Mouse (Mus musculus): ENCODE data around the gene Adgrg5. TPM values are rescaled to one million over a fixed set of nuclear protein-coding genes. Genes with fewer than 3 reads are reported as not detected.
A peak's percentile ranks its signal among the peaks of the same experiment; 100 is the strongest.

Gene Adgrg5
- polyA plus RNA-seq, 1 experiment = not detected

DNA sequence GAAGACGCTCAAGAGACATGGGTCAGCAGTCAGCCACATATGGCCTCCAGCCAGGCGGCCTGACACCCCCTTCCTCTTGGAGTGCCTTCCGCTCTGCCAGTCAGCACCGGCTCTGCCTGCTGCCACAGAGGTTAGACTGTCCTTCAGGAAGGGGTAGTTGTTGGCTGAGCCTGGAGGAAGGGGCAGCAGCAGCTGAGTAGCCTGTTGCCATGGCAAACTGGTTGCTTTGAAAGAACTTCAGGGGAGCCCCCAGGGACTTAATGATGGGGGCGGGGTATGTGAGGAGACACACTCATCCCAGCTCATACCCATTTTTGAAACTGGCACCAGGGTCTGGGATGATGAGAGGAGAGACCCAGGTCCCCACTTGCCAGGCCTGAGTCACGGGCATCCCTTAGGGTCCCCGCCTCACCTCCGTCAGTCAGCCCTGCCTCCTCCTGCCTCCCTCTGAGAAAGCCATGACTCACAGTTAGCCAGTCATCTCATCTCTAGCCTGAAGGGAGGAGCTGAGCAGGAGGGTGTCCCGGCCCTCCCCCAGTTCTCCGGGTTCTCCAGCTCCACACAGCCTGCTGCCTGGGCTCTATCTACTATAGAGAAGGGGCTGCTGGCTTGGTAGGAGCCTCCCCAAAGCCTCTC is 60.5 kb downstream of the Adgrg5 start:
- Histone ChIP-seq H3K27me3 (ENCODE audit: control insufficient read depth) (no peaks in the 10 kb centered on the region), H3K36me3 (ENCODE audit: control insufficient read depth) (peaks cover 35% of the 10 kb centered on the region), H3K9me3 (ENCODE audit: control insufficient read depth, low read length) (no peaks in the 10 kb centered on the region), H3K4me3 (replicated peaks) (peak overlapping the region; percentile 83), H3K4me1 (ENCODE audit: control insufficient read depth) (peaks cover 96% of the 10 kb centered on the region)
- TF ChIP-seq GATA1 (IDR thresholded peaks at IDR 0.05; ENCODE audit: low read length) (no peak), TAL1 (IDR thresholded peaks at IDR 0.05; ENCODE audit: low read length) (no peak)

DNA sequence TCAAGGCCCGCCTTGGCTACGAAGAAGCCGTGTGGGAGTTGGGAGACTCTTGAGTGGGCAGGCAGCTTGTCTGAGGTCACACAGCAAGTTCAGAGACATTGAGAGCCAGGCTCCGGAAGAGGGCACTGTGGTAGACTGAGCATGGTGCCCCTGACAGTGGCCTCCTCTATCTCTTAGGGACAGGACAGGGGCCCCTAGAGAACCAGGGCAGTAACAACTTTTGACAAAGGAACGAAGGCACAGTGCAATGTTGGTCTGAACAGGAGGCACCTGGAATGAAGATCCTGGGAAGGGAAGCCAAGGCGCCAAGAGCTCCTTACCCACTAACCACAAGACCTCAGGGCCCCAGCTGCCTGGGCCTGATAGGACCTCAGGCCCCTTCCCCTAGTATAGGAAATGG is 61.5 kb downstream of the Adgrg5 start:
- no peaks in the 10 kb centered on the region for H3K27me3 ChIP-seq (ENCODE audit: control insufficient read depth)
- H3K9me3 ChIP-seq (ENCODE audit: control insufficient read depth, low read length) = no peaks in the 10 kb centered on the region
- TF ChIP-seq GATA1 (IDR thresholded peaks at IDR 0.05; ENCODE audit: low read length) (no peak), TAL1 (IDR thresholded peaks at IDR 0.05; ENCODE audit: low read length) (no peak)
- peaks cover 98% of the 10 kb centered on the region for H3K4me1 ChIP-seq (ENCODE audit: control insufficient read depth)
- H3K4me3 ChIP-seq (replicated peaks) = peak overlapping the region; percentile 83
- peaks cover 45% of the 10 kb centered on the region for H3K36me3 ChIP-seq (ENCODE audit: control insufficient read depth)

- Histone ChIP-seq H3K9me3 (ENCODE audit: control insufficient read depth, low read length) (no peaks in the 10 kb centered on the region), H3K4me3 (replicated peaks) (peak overlapping the region; percentile 83), H3K36me3 (ENCODE audit: control insufficient read depth) (peaks cover 62% of the 10 kb centered on the region), H3K4me1 (ENCODE audit: control insufficient read depth) (peaks cover 99% of the 10 kb centered on the region), H3K27me3 (ENCODE audit: control insufficient read depth) (no peaks in the 10 kb centered on the region)
- no peak for TF ChIP-seq GATA1 (IDR thresholded peaks at IDR 0.05; ENCODE audit: low read length)
- no peak for TF ChIP-seq TAL1 (IDR thresholded peaks at IDR 0.05; ENCODE audit: low read length)
Measured at GRCm38 (mm10) chr8:94986676-94987075, 63.2 kb downstream of the Adgrg5 start.

GRCm38 (mm10) chr8:94987553-94987952 is 64.1 kb downstream of the Adgrg5 start:
- TF ChIP-seq GATA1 (IDR thresholded peaks at IDR 0.05; ENCODE audit: low read length) = peak; percentile 68
- TF ChIP-seq TAL1 (IDR thresholded peaks at IDR 0.05; ENCODE audit: low read length) = no peak
- H3K27me3 ChIP-seq (ENCODE audit: control insufficient read depth) = no peaks in the 10 kb centered on the region
- H3K9me3 ChIP-seq (ENCODE audit: control insufficient read depth, low read length) = no peaks in the 10 kb centered on the region
- peaks cover 99% of the 10 kb centered on the region for H3K4me1 ChIP-seq (ENCODE audit: control insufficient read depth)
- H3K36me3 ChIP-seq (ENCODE audit: control insufficient read depth) = peaks cover 71% of the 10 kb centered on the region
- peak overlapping the region; percentile 83 for H3K4me3 ChIP-seq (replicated peaks)

DNA sequence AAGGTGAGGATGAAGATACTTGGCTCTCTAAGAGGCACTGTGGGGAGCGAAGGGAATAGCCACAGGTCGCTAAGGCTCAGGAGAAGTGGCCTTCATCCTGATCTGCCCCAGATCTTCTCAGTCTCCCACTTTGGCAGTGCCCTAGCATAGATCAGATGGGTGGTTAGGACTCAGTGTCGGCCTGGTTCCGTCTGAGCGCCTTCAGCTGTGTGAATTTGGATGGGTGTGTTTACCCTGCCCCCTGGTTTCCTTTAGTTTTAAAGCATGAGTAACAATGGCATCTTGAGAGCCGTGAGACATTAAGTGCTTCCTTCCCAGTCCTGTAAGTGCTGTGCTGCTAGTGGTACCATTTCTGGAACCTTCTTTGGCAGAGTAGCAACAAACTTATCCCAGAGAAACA is 65.1 kb downstream of the Adgrg5 start:
- Histone ChIP-seq H3K4me3 (replicated peaks) (peak overlapping the region; percentile 0), H3K4me1 (ENCODE audit: control insufficient read depth) (peaks cover 99% of the 10 kb centered on the region), H3K27me3 (ENCODE audit: control insufficient read depth) (no peaks in the 10 kb centered on the region), H3K36me3 (ENCODE audit: control insufficient read depth) (peaks cover 81% of the 10 kb centered on the region), H3K9me3 (ENCODE audit: control insufficient read depth, low read length) (no peaks in the 10 kb centered on the region)
- TF ChIP-seq GATA1 (IDR thresholded peaks at IDR 0.05; ENCODE audit: low read length) (no peak), TAL1 (IDR thresholded peaks at IDR 0.05; ENCODE audit: low read length) (no peak)

DNA sequence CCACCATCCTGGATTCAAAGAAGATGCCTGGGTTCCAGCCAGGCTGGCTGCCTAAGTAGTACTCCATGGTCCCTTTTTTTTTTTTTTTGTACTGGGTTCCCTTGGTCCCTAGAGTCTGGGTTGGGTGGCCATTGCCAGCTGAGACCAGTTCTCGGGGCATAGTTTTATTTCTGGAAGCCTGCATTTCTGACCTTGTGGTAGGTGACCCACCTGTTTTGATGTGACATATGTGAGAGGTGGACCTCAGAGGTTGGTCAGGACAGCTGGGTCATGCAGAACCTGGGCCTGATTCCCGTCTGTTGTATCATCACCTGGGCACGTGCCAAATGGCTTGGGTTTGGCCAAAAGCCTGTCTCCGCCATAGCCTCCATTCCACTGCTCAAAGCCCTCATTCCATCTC is 66.2 kb downstream of the Adgrg5 start:
- Histone ChIP-seq H3K9me3 (ENCODE audit: control insufficient read depth, low read length) (no peaks in the 10 kb centered on the region), H3K27me3 (ENCODE audit: control insufficient read depth) (no peaks in the 10 kb centered on the region), H3K4me1 (ENCODE audit: control insufficient read depth) (peaks cover 92% of the 10 kb centered on the region), H3K36me3 (ENCODE audit: control insufficient read depth) (peaks cover 92% of the 10 kb centered on the region), H3K4me3 (replicated peaks) (no peak overlapping the region)
- no peak for TF ChIP-seq GATA1 (IDR thresholded peaks at IDR 0.05; ENCODE audit: low read length)
- no peak for TF ChIP-seq TAL1 (IDR thresholded peaks at IDR 0.05; ENCODE audit: low read length)

DNA sequence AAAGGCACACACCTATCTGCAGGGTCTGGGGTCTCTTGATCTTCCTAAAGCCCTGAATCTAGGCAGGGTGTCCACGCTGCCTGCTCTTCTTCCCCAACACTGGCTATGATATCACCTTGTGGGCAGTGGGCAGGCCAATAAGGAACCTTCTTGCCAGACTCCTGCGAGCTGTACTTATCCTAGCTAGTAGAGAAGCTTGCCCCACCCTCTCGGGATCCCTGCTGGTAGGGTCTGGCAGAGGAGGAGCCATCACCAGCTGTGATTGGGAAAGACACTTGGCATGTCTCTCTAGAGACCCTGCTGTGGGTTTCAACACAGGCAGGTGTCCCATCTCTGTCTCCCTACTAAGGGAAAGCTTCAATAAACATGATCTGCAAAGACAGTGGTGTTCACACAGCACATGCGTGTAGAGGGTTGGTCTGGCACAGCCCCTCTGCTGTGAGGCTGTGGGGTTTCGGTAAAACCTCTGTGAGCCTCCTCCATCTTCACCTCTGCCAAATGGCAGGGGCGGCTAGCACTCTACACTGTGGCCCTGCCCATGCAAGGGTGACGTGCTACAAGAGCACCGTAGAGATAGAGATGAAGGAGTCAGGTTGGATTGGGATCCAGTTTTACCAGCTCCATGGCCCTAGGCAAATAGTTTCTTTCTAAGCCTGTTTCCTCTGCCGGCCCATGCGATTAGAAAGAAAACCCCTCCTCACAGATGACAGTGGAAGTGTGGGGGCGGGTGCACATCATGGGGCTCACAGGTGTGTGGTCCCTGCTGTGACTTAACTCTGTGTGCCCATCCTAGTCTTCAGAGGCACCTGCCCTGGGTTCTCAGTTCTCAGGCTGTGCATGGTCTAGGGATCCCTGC is 67.3 kb downstream of the Adgrg5 start:
- Histone ChIP-seq H3K36me3 (ENCODE audit: control insufficient read depth) (peaks cover 97% of the 10 kb centered on the region), H3K27me3 (ENCODE audit: control insufficient read depth) (no peaks in the 10 kb centered on the region), H3K9me3 (ENCODE audit: control insufficient read depth, low read length) (no peaks in the 10 kb centered on the region), H3K4me1 (ENCODE audit: control insufficient read depth) (peaks cover 86% of the 10 kb centered on the region), H3K4me3 (replicated peaks) (no peak overlapping the region)
- TF ChIP-seq GATA1 (IDR thresholded peaks at IDR 0.05; ENCODE audit: low read length) (no peak), TAL1 (IDR thresholded peaks at IDR 0.05; ENCODE audit: low read length) (no peak)

DNA sequence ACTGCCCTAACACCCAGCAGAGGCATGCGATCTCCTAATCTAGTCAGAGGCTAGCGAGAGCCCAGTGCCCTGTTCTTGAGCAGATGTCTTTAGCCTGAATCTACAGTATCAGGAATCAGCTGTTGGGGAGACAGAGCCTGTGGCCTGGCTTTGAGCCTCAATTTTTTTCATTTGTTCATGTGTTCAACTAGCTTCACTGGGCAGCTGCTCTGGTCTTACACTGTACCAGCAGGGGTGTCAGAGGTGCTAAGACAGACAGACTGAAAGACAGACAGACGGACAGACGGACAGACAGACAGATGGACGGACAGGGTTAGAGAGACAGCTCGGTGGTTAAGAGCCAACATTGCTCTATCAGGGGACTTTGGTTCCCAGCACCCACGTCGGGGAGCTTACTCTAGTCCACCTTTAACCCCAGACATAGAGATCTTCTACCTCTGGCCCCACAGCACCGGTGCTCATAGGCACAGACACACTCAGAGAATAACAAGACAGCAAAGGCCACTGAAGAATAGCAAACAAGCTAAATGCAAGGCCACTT is 68.0 kb downstream of the Adgrg5 start:
- no peak for TF ChIP-seq TAL1 (IDR thresholded peaks at IDR 0.05; ENCODE audit: low read length)
- no peak for TF ChIP-seq GATA1 (IDR thresholded peaks at IDR 0.05; ENCODE audit: low read length)
- Histone ChIP-seq H3K4me3 (replicated peaks) (no peak overlapping the region), H3K4me1 (ENCODE audit: control insufficient read depth) (peaks cover 86% of the 10 kb centered on the region), H3K36me3 (ENCODE audit: control insufficient read depth) (peaks cover 100% of the 10 kb centered on the region), H3K27me3 (ENCODE audit: control insufficient read depth) (no peaks in the 10 kb centered on the region), H3K9me3 (ENCODE audit: control insufficient read depth, low read length) (no peaks in the 10 kb centered on the region)

DNA sequence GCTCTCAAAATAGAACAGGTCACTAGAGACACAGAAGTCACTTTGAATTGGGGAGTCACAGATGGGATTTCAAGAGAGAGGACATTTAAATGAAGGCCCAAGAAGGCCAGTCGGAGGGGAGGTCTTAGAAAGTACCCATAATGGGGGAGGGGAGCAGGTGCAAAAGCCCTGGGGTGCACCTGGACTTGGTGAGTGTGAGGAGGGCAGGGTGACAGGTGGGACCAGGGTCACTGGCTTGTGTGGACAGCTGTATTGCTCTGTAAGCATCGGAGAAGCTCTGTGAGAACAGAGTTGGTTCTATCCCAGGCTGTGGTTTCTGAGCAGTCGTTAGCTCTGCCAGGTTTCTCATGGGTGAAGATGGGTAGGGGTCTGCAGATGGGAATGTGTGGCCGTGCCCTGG is 68.5 kb downstream of the Adgrg5 start:
- TF ChIP-seq GATA1 (IDR thresholded peaks at IDR 0.05; ENCODE audit: low read length) = no peak
- no peak for TF ChIP-seq TAL1 (IDR thresholded peaks at IDR 0.05; ENCODE audit: low read length)
- Histone ChIP-seq H3K4me3 (replicated peaks) (no peak overlapping the region), H3K4me1 (ENCODE audit: control insufficient read depth) (peaks cover 86% of the 10 kb centered on the region), H3K36me3 (ENCODE audit: control insufficient read depth) (peaks cover 100% of the 10 kb centered on the region), H3K27me3 (ENCODE audit: control insufficient read depth) (no peaks in the 10 kb centered on the region), H3K9me3 (ENCODE audit: control insufficient read depth, low read length) (no peaks in the 10 kb centered on the region)
